Mouse (Mus musculus) intestine, embryonic 14.5 days (tissue): ENCODE measurements around the gene Six5. TPM values are rescaled to one million over a fixed set of nuclear protein-coding genes. Genes with fewer than 3 reads are reported as not detected.

Experiments
- ATAC-seq: fragments of 200-750 bp; cut with Nextera tagmentation; replicated peaks from 2 replicates; pipeline ENCODE4 v1.8.0; 2017; ENCODE audit warnings: low read depth, moderate number of reproducible peaks, moderate TSS enrichment, moderate library complexity; ENCODE audit not compliant: low FRiP score, low TSS enrichment
- DNase-seq: peaks from one replicate; pipeline ENCODE4 v3.0.0-alpha.2; 2018; ENCODE audit warnings: low spot score
- H3K27ac ChIP-seq: fragments of 300-500 bp; sonication (generic); 2 replicates; pipeline ENCODE4 v1.5.1; 2014; ENCODE audit warnings: low read depth, mild to moderate bottlenecking, control low read depth
- H3K27me3 ChIP-seq: fragments of 300-500 bp; sonication (generic); replicated peaks from 2 replicates; pipeline ENCODE4 v1.6.1; 2014; ENCODE audit warnings: low read length, control low read depth; ENCODE audit not compliant: control insufficient read depth, insufficient read depth
- H3K36me3 ChIP-seq: fragments of 300-500 bp; sonication (generic); 2 replicates; pipeline ENCODE4 v1.6.1; 2014; ENCODE audit warnings: low read length, control low read depth; ENCODE audit not compliant: control insufficient read depth, insufficient read depth
- H3K4me1 ChIP-seq: fragments of 300-500 bp; sonication (generic); replicated peaks from 2 replicates; pipeline ENCODE4 v1.6.1; 2014; ENCODE audit warnings: low read length, control low read depth, mixed read lengths; ENCODE audit not compliant: control insufficient read depth, insufficient read depth
- H3K4me2 ChIP-seq: fragments of 300-500 bp; sonication (generic); 2 replicates; pipeline ENCODE4 v1.6.1; 2014; ENCODE audit warnings: low read length
- H3K4me3 ChIP-seq: fragments of 300-500 bp; sonication (generic); 2 replicates; pipeline ENCODE4 v1.5.1; 2014; ENCODE audit warnings: low read depth, low read length, control low read depth, mixed read lengths
- H3K9ac ChIP-seq: fragments of 300-500 bp; sonication (generic); 2 replicates; pipeline ENCODE4 v1.6.1; 2014; ENCODE audit warnings: mild to moderate bottlenecking, low read length
- H3K9me3 ChIP-seq: fragments of 300-500 bp; sonication (generic); 2 replicates; pipeline ENCODE4 v1.6.1; 2016; ENCODE audit warnings: low read length, control low read depth; ENCODE audit not compliant: control insufficient read depth
- WGBS: fragments of 180-500 bp; shearing (Covaris S2); extraction: QIAGEN DNeasy Blood & Tissue Kit; methylation state at CpG from one replicate; pipeline ENCODE4 v1.1.7; 2014; 5-methylcytosine and 5-hydroxymethylcytosine counted together
- polyA plus RNA-seq: library from polyadenylated mRNA; unstranded; fragments of >200 nt; fragmentation: Nextera tagmentation; extraction: Ambion mirVana; gene quantifications from 2 replicates; pipeline ENCODE4 v1.2.1, GENCODE M21; 2014

Six5 gene
- polyA plus RNA-seq, 1 experiment from 2014 or later = 15.7 TPM

DNA sequence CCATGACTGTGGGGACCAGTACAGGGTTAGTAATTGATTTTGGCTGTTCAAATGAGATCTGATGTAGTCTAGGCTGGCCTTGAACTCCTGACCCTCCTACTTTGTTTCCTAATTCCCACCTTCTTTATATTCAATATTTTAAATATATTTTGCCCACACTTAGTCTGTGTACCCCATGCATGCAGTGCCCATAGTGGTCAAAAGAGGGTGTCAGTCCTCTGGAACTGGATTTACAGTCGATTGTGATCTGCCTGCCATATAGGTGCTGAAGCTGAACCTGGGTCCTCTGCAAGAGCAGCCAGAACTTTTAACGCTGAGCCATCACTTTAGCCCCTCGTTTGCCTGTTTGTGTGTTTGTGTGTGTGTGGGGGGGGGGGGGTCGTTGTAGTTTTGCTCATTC is 36.3 kb downstream of the Six5 start:
- Histone ChIP-seq H3K4me3 (peak overlapping the region; percentile 40), H3K4me2 (peak overlapping the region; percentile 67), H3K4me1 (peaks cover 12% of the 10 kb centered on the region; the same call in 1 of the 2 replicates), H3K27me3 (no peaks in the 10 kb centered on the region), H3K36me3 (peaks cover 18% of the 10 kb centered on the region), H3K9me3 (no peaks in the 10 kb centered on the region), H3K9ac (no peak overlapping the region), H3K27ac (peak overlapping the region; percentile 43)
- ATAC-seq = no peak
- WGBS = 32% methylated on average over 4 of the region's 4 CpGs
- DNase-seq = no peak

DNA sequence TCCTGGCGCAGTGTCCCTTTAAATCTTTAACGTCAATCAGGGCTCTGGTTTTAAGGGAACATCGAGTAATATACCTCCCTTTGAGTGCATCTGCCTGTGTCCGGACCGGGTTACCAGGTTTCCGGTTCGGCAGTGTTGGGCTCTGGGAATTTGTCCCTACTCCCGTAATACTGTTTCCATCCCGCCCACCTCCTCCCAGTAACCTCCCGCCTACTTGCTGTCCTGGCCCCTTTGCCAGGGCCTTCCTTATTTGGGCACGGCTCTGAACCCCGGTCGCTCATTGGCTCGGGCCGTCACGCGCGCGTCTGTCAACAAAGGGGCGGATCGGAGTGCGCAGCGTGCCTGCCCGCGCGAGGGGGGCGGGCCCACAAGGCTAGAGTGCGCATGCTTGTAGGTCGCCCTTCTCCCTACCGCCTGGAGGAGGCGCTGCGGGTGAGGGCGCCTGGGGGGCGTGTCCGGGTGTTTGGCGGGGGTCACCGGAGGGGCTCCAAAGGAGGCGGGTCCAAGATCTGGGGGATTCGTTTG is 37.0 kb downstream of the Six5 start:
- Histone ChIP-seq H3K36me3 (peaks cover 26% of the 10 kb centered on the region), H3K9me3 (no peaks in the 10 kb centered on the region), H3K27me3 (no peaks in the 10 kb centered on the region), H3K9ac (peak overlapping the region; percentile 37; the same call in 1 of the 2 replicates), H3K4me2 (peak overlapping the region; percentile 67), H3K4me1 (peaks cover 12% of the 10 kb centered on the region; the same call in 1 of the 2 replicates), H3K4me3 (peak overlapping the region; percentile 40), H3K27ac (peak overlapping the region; percentile 47)
- DNase-seq (peak; percentile 94), ATAC-seq (peak; percentile 99)
- WGBS = under 1% methylated on average over 39 of the region's 39 CpGs

DNA sequence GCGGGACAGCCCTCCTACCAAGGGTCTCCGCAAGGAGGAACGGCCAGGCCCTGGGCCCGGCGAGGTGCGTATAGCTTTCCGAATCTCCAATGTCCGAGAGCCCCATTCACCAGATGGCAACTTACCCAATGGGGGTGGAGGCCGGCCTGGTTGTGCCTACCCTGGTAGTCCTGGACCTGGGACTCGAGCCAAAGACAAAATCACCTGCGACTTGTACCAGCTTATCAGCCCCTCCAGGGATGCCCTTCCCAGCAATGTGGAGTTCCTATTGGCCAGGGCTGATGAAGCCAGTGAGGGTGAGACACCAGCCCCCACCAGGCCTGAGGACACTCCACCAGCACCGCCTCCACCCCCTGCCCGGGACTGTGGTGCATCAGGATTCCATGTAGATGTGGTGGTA is 41.8 kb downstream of the Six5 start:
- Histone ChIP-seq H3K4me1 (0 out of 2 replicates have a peak, but pooled peaks cover 5% of the 10 kb centered on the region), H3K27me3 (no peaks in the 10 kb centered on the region), H3K9me3 (no peaks in the 10 kb centered on the region), H3K4me2 (no peak overlapping the region), H3K27ac (no peak overlapping the region), H3K4me3 (no peak overlapping the region), H3K9ac (no peak overlapping the region), H3K36me3 (peaks cover 63% of the 10 kb centered on the region)
- 94% methylated on average over 13 of the region's 13 CpGs for WGBS
- DNase-seq (no peak), ATAC-seq (no peak)

DNA sequence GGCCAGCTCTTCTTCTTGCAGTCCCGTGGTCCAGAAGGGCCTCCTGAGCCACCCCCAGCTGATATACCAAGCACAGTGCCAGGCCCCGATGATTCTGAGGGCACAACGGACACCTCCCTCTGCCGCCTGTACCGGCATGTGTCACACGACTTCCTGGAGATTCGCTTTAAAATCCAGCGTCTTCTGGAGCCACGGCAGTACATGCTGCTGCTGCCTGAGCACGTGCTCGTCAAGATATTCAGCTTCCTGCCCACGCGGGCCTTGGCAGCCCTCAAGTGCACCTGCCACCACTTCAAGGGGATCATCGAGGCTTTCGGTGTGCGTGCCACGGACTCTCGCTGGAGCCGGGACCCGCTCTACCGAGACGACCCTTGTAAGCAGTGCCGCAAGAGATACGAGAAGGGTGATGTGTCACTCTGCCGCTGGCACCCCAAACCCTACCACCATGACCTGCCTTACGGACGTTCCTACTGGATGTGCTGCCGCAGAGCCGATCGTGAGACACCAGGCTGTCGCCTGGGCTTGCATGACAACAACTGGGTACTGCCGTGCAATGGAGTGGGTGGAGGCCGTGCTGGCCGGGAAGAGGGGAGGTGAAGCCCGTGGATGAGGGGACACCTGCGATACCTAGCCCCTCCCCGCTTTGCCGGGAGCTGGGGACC is 42.4 kb downstream of the Six5 start:
- no peak for ATAC-seq
- 91% methylated on average over 38 of the region's 38 CpGs for WGBS

DNA sequence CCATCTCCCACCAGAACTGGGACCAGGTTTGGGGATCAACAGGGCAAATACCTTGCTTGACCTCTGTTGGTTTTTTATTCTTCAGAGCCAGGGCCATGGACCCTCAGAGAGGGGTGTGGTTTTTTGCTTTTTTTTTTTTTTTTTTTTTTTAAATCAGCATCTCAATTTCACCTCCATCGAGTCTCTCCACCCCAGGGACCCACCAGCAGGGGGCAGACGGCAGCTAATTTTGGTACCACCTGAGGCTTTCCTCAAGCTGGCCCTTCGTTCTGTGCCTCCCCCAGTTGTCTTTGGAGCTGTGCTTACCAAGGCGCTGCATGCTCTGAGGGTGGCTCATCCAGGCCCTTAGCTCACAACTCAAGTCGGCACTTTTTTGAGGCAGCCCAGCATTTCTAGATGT is 43.0 kb downstream of the Six5 start:
- H3K9me3 ChIP-seq = no peaks in the 10 kb centered on the region
- no peak overlapping the region for H3K9ac ChIP-seq
- peaks cover 63% of the 10 kb centered on the region for H3K36me3 ChIP-seq
- peak; percentile 81 for DNase-seq
- no peaks in the 10 kb centered on the region for H3K4me1 ChIP-seq
- no peak overlapping the region for H3K27ac ChIP-seq
- 0 out of 2 replicates have a peak, but pooled peaks have one; percentile 10 for ATAC-seq
- H3K27me3 ChIP-seq = no peaks in the 10 kb centered on the region
- no peak overlapping the region for H3K4me3 ChIP-seq
- H3K4me2 ChIP-seq = no peak overlapping the region
- WGBS = 50% methylated on average over 5 of the region's 5 CpGs

More for the DNA sequence above, 42.4 kb downstream of the Six5 start:
- Histone ChIP-seq H3K27me3 (no peaks in the 10 kb centered on the region), H3K4me1 (0 out of 2 replicates have a peak, but pooled peaks cover 4% of the 10 kb centered on the region), H3K36me3 (peaks cover 63% of the 10 kb centered on the region), H3K4me3 (no peak overlapping the region), H3K9me3 (no peaks in the 10 kb centered on the region), H3K9ac (no peak overlapping the region), H3K4me2 (no peak overlapping the region), H3K27ac (no peak overlapping the region)
- DNase-seq = no peak

DNA sequence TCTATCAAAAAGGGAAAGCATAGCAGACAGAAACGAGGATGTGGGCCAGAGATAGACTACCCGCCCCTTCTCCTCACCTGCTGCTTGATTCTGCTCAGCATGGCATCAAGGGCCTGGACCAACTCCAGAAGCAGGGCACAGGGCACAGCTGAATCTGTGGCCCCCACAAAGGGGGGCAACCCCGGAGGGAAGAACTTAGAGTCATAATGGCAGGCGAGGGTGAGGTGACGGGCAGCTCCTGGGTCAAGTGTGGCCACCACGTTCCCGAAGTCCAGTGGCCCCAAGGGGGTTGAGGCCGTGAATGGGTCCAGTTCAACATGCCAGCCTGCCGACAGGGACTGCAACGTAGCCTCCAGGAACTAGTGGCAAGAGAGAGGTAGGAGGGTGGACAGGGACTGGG is 52.4 kb downstream of the Six5 start:
- no peaks in the 10 kb centered on the region for H3K27me3 ChIP-seq
- DNase-seq (no peak), ATAC-seq (no peak)
- peaks cover 14% of the 10 kb centered on the region for H3K4me1 ChIP-seq
- H3K4me2 ChIP-seq = no peak overlapping the region
- no peak overlapping the region for H3K9ac ChIP-seq
- no peaks in the 10 kb centered on the region for H3K9me3 ChIP-seq
- 87% methylated on average over 10 of the region's 10 CpGs for WGBS
- no peak overlapping the region for H3K4me3 ChIP-seq
- H3K36me3 ChIP-seq = peaks cover 16% of the 10 kb centered on the region
- H3K27ac ChIP-seq = no peak overlapping the region

DNA sequence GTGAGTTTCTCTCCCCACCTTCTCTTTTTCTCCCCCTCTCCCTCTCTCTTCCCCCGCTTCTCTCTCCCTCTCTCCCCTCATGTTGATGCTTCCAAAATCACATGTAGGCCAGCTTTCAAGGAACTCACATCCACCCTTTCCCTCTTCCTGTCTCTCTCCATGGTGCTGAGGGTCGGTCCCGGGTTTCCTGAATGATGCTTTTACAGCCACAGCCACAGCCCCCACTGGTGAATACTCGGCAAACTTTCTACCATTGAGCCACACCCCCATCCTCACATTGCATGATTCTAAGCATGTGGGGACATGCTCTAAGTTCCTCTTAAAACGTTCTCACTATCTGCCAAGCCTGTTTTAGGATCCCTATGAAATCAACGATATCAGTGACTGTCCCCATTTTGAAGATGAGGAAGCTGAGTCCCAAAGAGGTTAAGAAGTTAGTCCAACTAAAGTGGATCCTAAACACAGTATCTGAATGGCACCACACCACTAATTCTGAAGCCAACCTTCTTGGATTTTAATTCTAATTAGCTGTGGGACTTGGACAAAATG is 53.2 kb downstream of the Six5 start:
- ATAC-seq = no peak
- H3K4me3 ChIP-seq = no peak overlapping the region
- WGBS = 50% methylated on average over 6 of the region's 6 CpGs
- H3K36me3 ChIP-seq = peaks cover 21% of the 10 kb centered on the region
- H3K27ac ChIP-seq = no peak overlapping the region
- H3K9ac ChIP-seq = no peak overlapping the region
- no peaks in the 10 kb centered on the region for H3K9me3 ChIP-seq
- H3K4me1 ChIP-seq = peaks cover 14% of the 10 kb centered on the region
- H3K4me2 ChIP-seq = no peak overlapping the region
- H3K27me3 ChIP-seq = no peaks in the 10 kb centered on the region
- DNase-seq = no peak
